Mouse (Mus musculus) lung, postnatal 10 days (tissue): Measurements from ENCODE around the gene Hist1h3c.

Source experiments
- DNase-seq: peaks from one replicate; pipeline ENCODE4 v3.0.0; 2021

The Hist1h3c gene

DNA sequence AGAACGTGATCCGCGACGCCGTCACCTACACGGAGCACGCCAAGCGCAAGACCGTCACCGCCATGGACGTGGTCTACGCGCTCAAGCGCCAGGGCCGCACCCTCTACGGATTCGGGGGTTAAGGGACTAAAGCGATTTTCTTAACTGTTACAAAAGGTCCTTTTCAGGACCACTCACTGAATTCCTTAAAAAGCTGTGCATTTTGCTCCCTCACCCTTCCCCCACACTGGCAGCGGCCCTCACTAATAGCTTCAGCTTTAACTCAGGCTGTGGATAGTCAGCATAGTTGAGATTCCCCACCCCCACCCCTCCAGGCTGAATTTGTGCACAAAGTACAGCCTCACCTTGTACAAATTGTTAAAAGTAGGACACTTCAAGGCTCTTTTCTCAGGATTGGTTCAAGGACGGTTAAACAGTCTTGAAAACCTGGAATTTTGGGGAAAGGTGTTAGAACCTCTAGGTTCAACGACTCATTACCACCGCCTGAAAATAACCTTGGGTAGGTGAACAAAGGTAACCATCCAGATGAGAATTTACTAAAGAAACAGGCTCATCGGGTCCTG lies 11.9 kb upstream of the Hist1h3c start:
- no peak for DNase-seq

- peak; percentile 93 for DNase-seq
Observed at GRCm38 (mm10) chr13:23756790-23757189, 11.4 kb upstream of the Hist1h3c start, which contains the start of gene Hist1h4b. Hist1h4b (plus strand) TSS chr13:23757013.

DNA sequence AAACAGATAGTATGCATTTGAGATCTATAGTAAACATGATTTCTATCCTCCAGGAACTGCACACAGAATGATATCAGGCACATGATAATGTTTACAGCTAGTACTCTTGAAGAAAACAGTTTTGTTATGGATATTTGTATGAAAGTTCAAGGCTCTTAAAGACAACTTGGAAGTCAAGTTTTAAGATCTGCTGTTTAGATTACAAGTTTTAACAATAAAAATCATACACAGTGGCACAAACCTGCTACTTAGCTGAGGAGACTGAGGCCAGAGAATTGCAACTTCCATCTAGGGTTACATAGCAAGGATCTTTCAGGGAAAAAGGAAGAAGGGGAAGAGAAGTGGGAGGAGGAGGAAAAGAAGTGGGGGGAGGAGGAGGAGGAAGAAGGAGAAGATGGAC lies 9.6 kb upstream of the Hist1h3c start:
- no peak for DNase-seq

- DNase-seq = no peak
Observed at GRCm38 (mm10) chr13:23753314-23754078, 8.1 kb upstream of the Hist1h3c start.

DNA sequence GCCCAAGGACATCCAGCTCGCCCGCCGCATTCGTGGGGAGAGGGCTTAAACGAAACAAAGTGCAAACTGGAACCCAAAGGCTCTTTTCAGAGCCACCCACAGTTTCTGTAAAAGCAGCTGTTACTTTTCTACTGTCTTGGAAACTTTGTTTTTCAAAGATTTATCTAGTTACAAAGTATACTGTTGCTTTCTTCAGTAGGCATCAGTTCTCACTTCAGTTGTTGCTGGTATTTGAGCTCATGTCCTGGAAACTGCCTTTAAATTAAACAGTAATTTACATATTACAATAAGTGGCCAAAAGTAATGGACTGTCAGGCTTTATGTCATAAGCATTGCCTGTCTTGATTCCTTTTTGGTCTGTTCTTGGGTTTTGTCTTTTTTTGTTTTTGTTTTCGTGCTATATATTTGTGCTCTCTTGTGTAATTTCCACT lies 7.4 kb upstream of the Hist1h3c start:
- no peak for DNase-seq

DNA sequence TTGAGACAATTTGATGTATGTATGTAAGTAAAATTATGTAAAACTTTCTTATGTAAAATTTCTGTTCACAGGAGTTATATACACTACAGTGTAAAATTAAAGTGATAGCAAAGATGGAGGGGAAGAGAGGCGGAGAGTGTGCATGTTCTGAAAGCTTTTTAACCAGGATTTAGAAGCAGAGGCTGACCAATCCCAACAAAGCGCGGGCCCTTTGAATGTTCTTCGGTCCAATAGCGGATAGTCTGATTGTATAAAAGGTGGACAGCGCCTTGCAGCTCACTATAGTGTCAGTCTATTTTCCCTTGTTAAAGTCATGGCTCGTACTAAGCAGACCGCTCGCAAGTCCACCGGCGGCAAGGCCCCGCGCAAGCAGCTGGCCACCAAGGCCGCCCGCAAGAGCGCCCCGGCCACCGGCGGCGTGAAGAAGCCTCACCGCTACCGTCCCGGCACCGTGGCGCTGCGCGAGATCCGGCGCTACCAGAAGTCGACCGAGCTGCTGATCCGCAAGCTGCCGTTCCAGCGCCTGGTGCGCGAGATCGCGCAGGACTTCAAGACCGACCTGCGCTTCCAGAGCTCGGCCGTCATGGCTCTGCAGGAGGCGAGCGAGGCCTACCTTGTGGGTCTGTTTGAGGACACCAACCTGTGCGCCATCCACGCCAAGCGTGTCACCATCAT lies 6.8 kb upstream of the Hist1h3c start, which contains the start of gene Hist1h3b:
TSS of gene Hist1h3b (plus strand) at position 201 of the 675 bp plus-strand sequence.
- DNase-seq = peak; percentile 90

DNA sequence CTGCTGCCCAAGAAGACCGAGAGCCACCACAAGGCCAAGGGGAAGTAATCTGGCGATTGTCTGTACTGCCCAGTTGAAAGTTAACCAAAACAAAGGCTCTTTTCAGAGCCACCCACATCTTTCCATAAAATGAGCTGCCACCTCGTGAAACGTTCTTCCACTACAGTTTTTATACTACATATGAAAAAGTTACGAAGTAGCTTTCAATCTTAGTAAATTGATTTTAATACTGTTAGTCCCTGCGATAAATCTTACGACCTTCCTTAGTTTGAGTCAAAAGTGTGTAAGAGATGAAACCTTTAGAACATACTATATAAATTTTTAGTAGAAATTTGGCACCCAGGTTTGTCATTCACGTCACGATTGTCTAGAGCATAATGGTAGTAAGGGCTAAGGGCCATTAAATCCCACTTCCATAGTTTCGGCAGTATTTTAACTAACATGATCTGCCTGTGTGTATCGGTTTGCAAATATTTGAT lies 6.1 kb upstream of the Hist1h3c start:
- no peak for DNase-seq

DNA sequence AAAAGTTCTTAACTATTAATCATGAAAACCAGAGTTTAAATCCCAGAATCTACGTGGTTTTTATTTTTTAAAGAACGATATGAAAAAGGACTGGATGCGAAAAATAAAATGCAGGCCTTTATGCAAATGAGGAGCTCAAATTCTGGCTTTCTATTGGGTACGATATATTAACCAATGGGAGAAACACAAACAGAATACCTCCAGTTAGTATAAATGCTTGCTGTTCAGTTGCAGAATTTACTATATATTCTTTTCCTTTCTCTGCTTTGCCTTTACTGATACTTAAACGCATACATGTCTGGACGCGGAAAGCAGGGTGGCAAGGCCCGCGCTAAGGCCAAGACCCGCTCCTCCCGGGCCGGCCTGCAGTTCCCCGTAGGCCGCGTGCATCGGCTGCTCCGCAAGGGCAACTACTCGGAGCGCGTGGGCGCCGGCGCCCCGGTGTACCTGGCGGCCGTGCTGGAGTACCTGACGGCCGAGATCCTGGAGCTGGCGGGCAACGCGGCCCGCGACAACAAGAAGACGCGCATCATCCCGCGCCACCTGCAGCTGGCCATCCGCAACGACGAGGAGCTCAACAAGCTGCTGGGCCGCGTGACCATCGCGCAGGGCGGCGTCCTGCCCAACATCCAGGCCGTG lies 5.6 kb upstream of the Hist1h3c start, which contains the start of gene Hist1h2ab:
TSS of gene Hist1h2ab (plus strand) at position 288 of the 639 bp plus-strand sequence.
- peak; percentile 40 for DNase-seq

DNA sequence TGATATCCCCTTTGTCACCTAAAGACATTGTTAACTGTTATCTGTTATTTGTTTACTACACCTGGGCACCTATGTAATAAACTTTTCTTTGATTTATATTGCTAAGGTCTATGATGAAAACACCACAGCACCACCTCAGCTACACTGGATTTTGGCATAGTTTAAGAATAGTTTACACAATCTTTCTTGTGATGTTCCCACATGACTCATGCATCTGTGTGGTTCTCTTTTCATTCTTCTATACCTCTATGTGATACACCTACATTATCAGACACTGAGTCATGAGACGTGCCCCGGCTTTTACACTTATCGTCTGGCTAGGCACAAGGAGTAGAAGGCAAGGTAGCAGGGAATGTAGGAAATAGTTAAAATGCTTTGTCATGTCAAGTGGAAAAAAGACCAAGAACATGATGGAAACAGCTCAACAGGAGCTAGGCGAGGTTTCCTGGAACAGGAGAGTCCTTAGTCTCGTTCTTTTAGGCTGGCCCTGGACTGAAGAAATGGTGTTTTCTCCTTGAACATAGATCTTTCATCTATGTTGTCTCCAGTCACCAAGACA lies 4.2 kb upstream of the Hist1h3c start:
- DNase-seq = no peak

DNA sequence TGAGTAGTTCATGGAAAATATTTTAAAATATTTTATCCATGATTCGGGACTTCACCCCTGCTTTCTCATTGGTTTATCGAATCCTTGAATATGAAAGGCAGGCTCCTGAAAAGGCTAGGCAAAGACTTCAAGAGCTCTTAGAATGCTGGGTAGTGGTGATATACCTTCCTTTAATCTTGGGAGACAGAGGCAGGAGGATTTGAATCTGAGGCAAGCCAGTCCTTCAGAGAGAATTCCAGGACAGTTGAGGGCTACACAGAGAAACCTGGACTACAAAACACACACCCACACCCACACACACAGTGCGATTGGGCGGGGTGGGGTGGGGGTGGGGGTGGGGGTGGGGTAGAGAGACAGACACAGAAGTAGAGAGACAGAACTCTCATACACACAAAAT lies 2.5 kb upstream of the Hist1h3c start:
- DNase-seq = no peak

- no peak for DNase-seq
Observed at GRCm38 (mm10) chr13:23747081-23747891, 1.9 kb upstream of the Hist1h3c start.

- peak; percentile 71 for DNase-seq
Observed at GRCm38 (mm10) chr13:23746201-23747080, 1.0 kb upstream of the Hist1h3c start, which contains the start of gene Hist1h2bb. Hist1h2bb (plus strand) TSS chr13:23746734.

GRCm38 (mm10) chr13:23744421-23745380 lies 701 bp downstream of the Hist1h3c start:
- no peak for DNase-seq

GRCm38 (mm10) chr13:23743963-23744362 lies 1.4 kb downstream of the Hist1h3c start:
- DNase-seq = no peak

- DNase-seq = no peak
Observed at GRCm38 (mm10) chr13:23743215-23743614, 2.2 kb downstream of the Hist1h3c start.

GRCm38 (mm10) chr13:23742007-23742406 lies 3.4 kb downstream of the Hist1h3c start:
- DNase-seq = no peak

DNA sequence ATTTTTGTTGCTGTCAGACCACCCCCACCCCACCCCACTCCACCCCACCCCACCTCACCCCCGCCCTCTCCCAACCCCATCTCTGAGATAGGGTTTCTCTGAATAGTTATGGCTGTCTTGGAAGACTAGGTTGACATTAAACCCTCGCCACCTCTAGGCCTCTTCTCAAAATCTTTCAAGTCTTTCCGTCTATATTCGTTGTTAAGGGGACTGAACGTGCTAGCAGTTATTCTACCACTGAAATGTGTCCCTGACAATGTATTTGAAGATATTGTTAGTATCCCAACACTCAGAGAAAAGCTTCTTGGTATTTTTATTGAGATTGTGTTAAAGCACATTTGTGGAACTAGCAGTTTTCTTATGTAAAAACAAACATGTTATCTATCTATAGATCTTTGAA lies 4.5 kb downstream of the Hist1h3c start:
- no peak for DNase-seq

DNA sequence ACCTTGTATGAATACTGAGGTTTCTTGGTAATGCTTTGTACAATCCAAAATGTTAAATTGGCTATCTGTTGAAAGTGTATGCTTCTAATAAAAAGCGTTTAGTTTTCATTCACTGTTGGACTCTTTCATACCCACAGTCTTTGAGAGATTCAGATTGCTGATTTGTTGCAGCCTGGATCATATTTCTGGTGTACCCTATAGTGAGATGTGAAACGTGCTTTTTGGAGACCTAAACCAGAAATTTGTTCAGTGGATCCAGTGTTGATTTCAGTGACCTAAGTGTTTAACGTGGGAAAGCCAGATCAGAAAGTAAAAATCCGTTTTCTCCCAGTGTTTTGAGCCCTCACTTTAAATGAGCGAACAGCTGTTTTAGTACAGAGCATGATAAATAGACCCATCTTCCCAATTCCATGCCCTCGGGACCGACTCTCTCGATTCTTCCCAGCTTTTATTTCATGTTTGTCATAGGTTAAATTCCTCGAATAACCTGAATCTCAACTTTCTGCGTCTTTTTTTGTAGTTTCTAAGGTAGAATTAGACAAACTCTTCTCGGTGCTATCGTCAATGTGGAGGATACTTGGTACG lies 5.1 kb downstream of the Hist1h3c start:
- no peak for DNase-seq

DNA sequence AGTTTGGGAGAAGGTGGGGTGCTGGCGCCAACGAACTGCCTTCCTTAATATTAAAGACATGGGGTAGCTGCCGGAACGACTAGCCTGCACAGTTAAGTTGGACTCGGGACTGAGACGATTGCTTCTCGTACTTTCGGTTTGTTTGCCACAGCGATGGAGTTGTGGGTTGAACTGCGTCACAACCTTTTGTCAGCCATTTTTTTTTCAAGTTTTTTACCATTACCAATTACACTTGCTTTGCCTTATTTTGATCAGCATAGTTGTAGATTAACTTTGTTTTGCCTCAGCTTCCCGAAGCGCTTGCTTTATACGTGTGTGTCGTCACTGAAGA lies 5.5 kb downstream of the Hist1h3c start:
- no peak for DNase-seq
